Mouse (Mus musculus): ENCODE data around the gene Exoc4. TPM values are rescaled to one million over a fixed set of nuclear protein-coding genes. Genes with fewer than 3 reads are reported as not detected.

Gene Exoc4
- total and polyA plus RNA-seq, 3 experiments = 31.2 to 46.4 (median 41.9) TPM

GRCm38 (mm10) chr6:33733602-33734001 is 484.7 kb downstream of the Exoc4 start:
- DNase-seq (ENCODE audit: extremely low read depth) = no peak
- TF ChIP-seq NRF1 (IDR thresholded peaks at IDR 0.05; ENCODE audit: low read depth, low read length) = no peak
- TF ChIP-seq JUND (conservative IDR thresholded peaks at IDR 0.05; ENCODE audit: low read depth, low read length) = no peak
- TF ChIP-seq RCOR1 (conservative IDR thresholded peaks at IDR 0.05; ENCODE audit: low read depth, low read length) = no peak
- no peak for TF ChIP-seq MAX (IDR thresholded peaks at IDR 0.05; ENCODE audit: low read length)
- TF ChIP-seq UBTF (IDR thresholded peaks at IDR 0.05; ENCODE audit: low read depth, low read length) = no peak
- no peak for TF ChIP-seq GABPA (IDR thresholded peaks at IDR 0.05; ENCODE audit: insufficient replicate concordance, low read depth, low read length)
- no peak for TF ChIP-seq USF2 (conservative IDR thresholded peaks at IDR 0.05; ENCODE audit: low read depth, low read length)
- no peak for TF ChIP-seq TCF12 (IDR thresholded peaks at IDR 0.05; ENCODE audit: low read depth, low read length)
- no peak for TF ChIP-seq IRF4 (IDR thresholded peaks at IDR 0.05; ENCODE audit: low read depth, low read length)
- no peak for TF ChIP-seq ELF1 (IDR thresholded peaks at IDR 0.05; ENCODE audit: low read depth, low read length)
- TF ChIP-seq MAZ (IDR thresholded peaks at IDR 0.05; ENCODE audit: low read depth, low read length) = no peak
- no peak overlapping the region for H3K4me3 ChIP-seq (replicated peaks in 1 of 3; ENCODE audit: low read depth in 2 of 3, low read length in 2 of 3, poor library complexity in 1 of 3)
- H3K9ac ChIP-seq (ENCODE audit: insufficient read depth, low read depth) = no peak overlapping the region
- H3K4me2 ChIP-seq (ENCODE audit: insufficient read depth, low read depth, poor library complexity, severe bottlenecking) = no peak overlapping the region
- no peaks in the 10 kb centered on the region for H3K9me3 ChIP-seq (replicated peaks; ENCODE audit: low read length)
- no peaks in the 10 kb centered on the region for H3K36me3 ChIP-seq (replicated peaks in 1 of 2; ENCODE audit: control insufficient read depth in 1 of 2, insufficient read depth in 1 of 2, low read length in 1 of 2)
- H3K4me1 ChIP-seq (ENCODE audit: control insufficient read depth in 1 of 2, insufficient read depth in 2 of 2) = peaks cover 0 to 15% of the 10 kb centered on the region in 2 experiments; a peak in 2 of 4 replicates
- no peaks in the 10 kb centered on the region for H3K27me3 ChIP-seq (replicated peaks)
- dilution Hi-C loops (cut with MboI; ENCODE audit: extremely low pct_ligation_motif_present, extremely low pct_unique_long_range_greater_than_20kb, low sequenced_read_pairs) = no loop called here
- H3K79me2 ChIP-seq (replicated peaks; ENCODE audit: control insufficient read depth, extremely low read depth, insufficient read depth, poor library complexity, severe bottlenecking) = no peaks in the 10 kb centered on the region
- in situ Hi-C loops (cut with MboI; ENCODE audit: low pct_ligation_motif_present, low pct_unique_long_range_greater_than_20kb, low sequenced_read_pairs) = no loop called here
- no peak overlapping the region for H3K27ac ChIP-seq (ENCODE audit: insufficient read depth, low read depth)

DNA sequence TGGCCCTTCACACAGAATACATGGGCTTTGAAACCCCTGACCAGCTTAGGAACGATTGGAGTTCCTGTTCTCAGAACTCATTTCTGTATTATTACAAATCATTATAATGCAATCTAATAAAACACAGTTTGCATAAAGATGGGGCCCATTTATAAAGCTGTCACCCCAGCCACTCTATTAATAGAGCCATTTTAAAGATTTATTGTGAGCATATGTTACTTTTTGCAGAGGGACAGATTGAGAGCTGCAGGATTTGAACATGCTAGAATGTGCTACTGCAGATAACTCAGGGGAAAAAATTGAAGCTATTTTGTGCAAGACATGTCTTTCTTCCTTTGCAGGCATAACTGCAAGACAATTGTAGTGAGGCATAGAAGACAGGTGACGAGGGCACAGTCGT is 485.1 kb downstream of the Exoc4 start:
- Histone ChIP-seq H3K4me3 (replicated peaks in 1 of 3; ENCODE audit: low read depth in 2 of 3, low read length in 2 of 3, poor library complexity in 1 of 3) (no peak overlapping the region), H3K27me3 (replicated peaks) (no peaks in the 10 kb centered on the region)
- in situ Hi-C loops (cut with MboI; ENCODE audit: low pct_ligation_motif_present, low pct_unique_long_range_greater_than_20kb, low sequenced_read_pairs) = no loop called here

More for the DNA sequence above, 485.1 kb downstream of the Exoc4 start:
- H3K4me2 ChIP-seq (ENCODE audit: insufficient read depth, low read depth, poor library complexity, severe bottlenecking) = no peak overlapping the region
- no peaks in the 10 kb centered on the region for H3K9me3 ChIP-seq (replicated peaks; ENCODE audit: low read length)
- peaks cover 0 to 19% of the 10 kb centered on the region in 2 experiments; a peak in 2 of 4 replicates for H3K4me1 ChIP-seq (ENCODE audit: control insufficient read depth in 1 of 2, insufficient read depth in 2 of 2)
- TF ChIP-seq EP300 (IDR thresholded peaks at IDR 0.05; ENCODE audit: low read length) = no peak
- TF ChIP-seq TBP (conservative IDR thresholded peaks at IDR 0.05; ENCODE audit: low read depth, low read length) = no peak
- no peak for TF ChIP-seq NELFE (IDR thresholded peaks at IDR 0.05; ENCODE audit: low read depth, low read length)
- TF ChIP-seq TCF12 (IDR thresholded peaks at IDR 0.05; ENCODE audit: low read depth, low read length) = no peak
- no peak for TF ChIP-seq SIN3A (IDR thresholded peaks at IDR 0.05; ENCODE audit: low read length)
- TF ChIP-seq ZMIZ1 (IDR thresholded peaks at IDR 0.05; ENCODE audit: low read depth, low read length) = no peak
- no peak for TF ChIP-seq UBTF (IDR thresholded peaks at IDR 0.05; ENCODE audit: low read depth, low read length)
- TF ChIP-seq RCOR1 (conservative IDR thresholded peaks at IDR 0.05; ENCODE audit: low read depth, low read length) = no peak
- no peak for TF ChIP-seq E2F4 (IDR thresholded peaks at IDR 0.05; ENCODE audit: insufficient replicate concordance, low read depth, low read length)
- TF ChIP-seq CTCF (conservative IDR thresholded peaks at IDR 0.05 in 1 of 2, IDR thresholded peaks at IDR 0.05 in 1 of 2; ENCODE audit: low read depth in 2 of 2, low read length in 2 of 2) = no peak
- no peak for TF ChIP-seq MAZ (IDR thresholded peaks at IDR 0.05; ENCODE audit: low read depth, low read length)
- dilution Hi-C loops (cut with MboI; ENCODE audit: extremely low pct_ligation_motif_present, extremely low pct_unique_long_range_greater_than_20kb, low sequenced_read_pairs) = no loop called here
- no peak overlapping the region for H3K9ac ChIP-seq (ENCODE audit: insufficient read depth, low read depth)
- H3K79me2 ChIP-seq (replicated peaks; ENCODE audit: control insufficient read depth, extremely low read depth, insufficient read depth, poor library complexity, severe bottlenecking) = no peaks in the 10 kb centered on the region
- H3K27ac ChIP-seq (ENCODE audit: insufficient read depth, low read depth) = no peak overlapping the region
- no peaks in the 10 kb centered on the region for H3K36me3 ChIP-seq (replicated peaks in 1 of 2; ENCODE audit: control insufficient read depth in 1 of 2, insufficient read depth in 1 of 2, low read length in 1 of 2)
- no peak for DNase-seq (ENCODE audit: extremely low read depth)
